Mouse (Mus musculus): ENCODE results near the gene Hs3st5.

DNA sequence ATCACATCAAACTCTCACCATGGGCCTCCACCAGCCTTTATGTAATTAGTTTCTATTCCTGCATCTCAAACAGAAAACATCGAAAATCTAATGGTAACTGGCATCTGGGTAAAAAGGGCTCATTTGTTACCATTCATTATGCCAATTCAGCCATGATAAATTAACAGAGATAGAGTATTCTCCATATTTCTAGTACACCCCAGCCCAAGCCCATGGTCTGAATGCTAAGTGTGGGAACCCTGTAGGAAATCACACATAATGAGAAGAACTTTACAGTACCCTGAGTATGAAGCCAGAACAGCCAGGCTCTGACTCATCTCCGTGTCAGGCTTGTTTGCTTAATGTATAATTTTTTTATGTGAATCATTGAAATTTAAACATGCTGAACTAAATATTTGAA lies 23.3 kb upstream of the Hs3st5 start:
- TF ChIP-seq CTCF (IDR thresholded peaks at IDR 0.05; ENCODE audit: low read depth, low read length): no peak
- no peak for TF ChIP-seq POLR2A (IDR thresholded peaks at IDR 0.05; ENCODE audit: borderline replicate concordance, low read depth, low read length)
